Mouse (Mus musculus) ovary, postnatal 10 days (tissue): ENCODE results near the gene Psmd12.

Source experiments
- DNase-seq: peaks from one replicate; pipeline ENCODE4 v3.0.0; 2022; ENCODE audit warnings: low spot score

Gene Psmd12

GRCm38 (mm10) chr11:107510362-107511269 is 31.3 kb downstream of the Psmd12 start:
- DNase-seq: no peak

GRCm38 (mm10) chr11:107511954-107512353 is 32.7 kb downstream of the Psmd12 start:
- DNase-seq: peak; percentile 20

GRCm38 (mm10) chr11:107513047-107513446 is 33.8 kb downstream of the Psmd12 start:
- no peak for DNase-seq

- DNase-seq: no peak
These were observed 37.1 kb downstream of the Psmd12 start for GRCm38 (mm10) chr11:107516387-107516786.

GRCm38 (mm10) chr11:107518645-107519429 is 39.6 kb downstream of the Psmd12 start:
- DNase-seq: no peak

GRCm38 (mm10) chr11:107521153-107521552 is 41.9 kb downstream of the Psmd12 start:
- no peak for DNase-seq

- DNase-seq: no peak
These were observed 45.7 kb downstream of the Psmd12 start for GRCm38 (mm10) chr11:107524966-107525365.

GRCm38 (mm10) chr11:107527632-107528031 is 48.3 kb downstream of the Psmd12 start:
- no peak for DNase-seq

GRCm38 (mm10) chr11:107529320-107529719 is 50.0 kb downstream of the Psmd12 start:
- no peak for DNase-seq

- DNase-seq: no peak
These were observed 52.2 kb downstream of the Psmd12 start for GRCm38 (mm10) chr11:107531445-107531844.

- DNase-seq: no peak
These were observed 53.0 kb downstream of the Psmd12 start for GRCm38 (mm10) chr11:107532271-107532670.

GRCm38 (mm10) chr11:107538994-107539393 is 59.7 kb downstream of the Psmd12 start:
- DNase-seq: no peak

GRCm38 (mm10) chr11:107540339-107540738 is 61.1 kb downstream of the Psmd12 start:
- no peak for DNase-seq

- DNase-seq: no peak
These were observed 66.6 kb downstream of the Psmd12 start for GRCm38 (mm10) chr11:107545747-107546476.

- no peak for DNase-seq
These were observed 67.5 kb downstream of the Psmd12 start for GRCm38 (mm10) chr11:107546667-107547301.

GRCm38 (mm10) chr11:107547351-107548203 is 68.3 kb downstream of the Psmd12 start, which contains the start of gene Helz:
Gene Helz (plus strand): TSS chr11:107547930.
- DNase-seq: peak; percentile 48

GRCm38 (mm10) chr11:107548204-107548975 is 69.1 kb downstream of the Psmd12 start:
- DNase-seq: no peak
